Mouse (Mus musculus) brain, embryonic 14.5 days (tissue): ENCODE measurements around the gene Depp1. TPM values are rescaled to one million over a fixed set of nuclear protein-coding genes. Genes with fewer than 3 reads are reported as not detected.

Source experiments
- DNase-seq: peaks from one replicate; pipeline ENCODE4 v3.0.0-alpha.2; 2011; ENCODE audit warnings: low read depth
- CTCF ChIP-seq: fragments of 200-500 bp; IDR thresholded peaks from 2 replicates; pipeline ENCODE4 v1.5.1; 2012; ENCODE audit warnings: inconsistent platforms, mild to moderate bottlenecking, moderate library complexity, borderline replicate concordance; ENCODE audit not compliant: insufficient read depth, insufficient read length; ENCODE audit errors: extremely low read depth
- POLR2A ChIP-seq: fragments of 200-500 bp; IDR thresholded peaks from 2 replicates; pipeline ENCODE4 v1.6.1; 2012; ENCODE audit warnings: mild to moderate bottlenecking, inconsistent platforms, borderline replicate concordance; ENCODE audit not compliant: poor library complexity, insufficient read depth, insufficient read length, severe bottlenecking; ENCODE audit errors: extremely low read depth
- polyA plus RNA-seq: library from polyadenylated mRNA; depleted of rRNA; stranded (reverse); fragments of >200 nt; gene quantifications from 2 replicates; pipeline ENCODE4 v1.2.3, GENCODE M21; 2012

Depp1 gene
- polyA plus RNA-seq, 1 experiment: 3.4 TPM

- peak; percentile 31 for DNase-seq
- TF ChIP-seq CTCF (no peak), POLR2A (no peak)
Observed at GRCm38 (mm10) chr6:116635251-116636180, 14.9 kb upstream of the Depp1 start.

GRCm38 (mm10) chr6:116636581-116637235 lies 13.7 kb upstream of the Depp1 start:
- TF ChIP-seq POLR2A (no peak), CTCF (no peak)
- no peak for DNase-seq

- no peak for DNase-seq
- no peak for TF ChIP-seq POLR2A
- TF ChIP-seq CTCF: no peak
Observed at GRCm38 (mm10) chr6:116637496-116637895, 12.9 kb upstream of the Depp1 start.

GRCm38 (mm10) chr6:116638871-116639270 lies 11.5 kb upstream of the Depp1 start:
- TF ChIP-seq CTCF: no peak
- TF ChIP-seq POLR2A: no peak
- no peak for DNase-seq

GRCm38 (mm10) chr6:116639663-116640062 lies 10.7 kb upstream of the Depp1 start:
- DNase-seq: no peak
- TF ChIP-seq POLR2A (no peak), CTCF (no peak)

GRCm38 (mm10) chr6:116642942-116643341 lies 7.5 kb upstream of the Depp1 start:
- TF ChIP-seq POLR2A: no peak
- TF ChIP-seq CTCF: no peak

GRCm38 (mm10) chr6:116643881-116644280 lies 6.5 kb upstream of the Depp1 start:
- DNase-seq: no peak
- no peak for TF ChIP-seq CTCF
- TF ChIP-seq POLR2A: no peak

More at GRCm38 (mm10) chr6:116642942-116643341, 7.5 kb upstream of the Depp1 start:
- DNase-seq: no peak

GRCm38 (mm10) chr6:116644335-116644734 lies 6.1 kb upstream of the Depp1 start:
- DNase-seq: no peak
- TF ChIP-seq CTCF (no peak), POLR2A (no peak)

- no peak for TF ChIP-seq POLR2A
- no peak for TF ChIP-seq CTCF
- DNase-seq: no peak
Observed at GRCm38 (mm10) chr6:116647763-116648162, 2.6 kb upstream of the Depp1 start.

- TF ChIP-seq POLR2A (no peak), CTCF (no peak)
- no peak for DNase-seq
Observed at GRCm38 (mm10) chr6:116649811-116650210, 598 bp upstream of the Depp1 start.

GRCm38 (mm10) chr6:116651437-116652118 lies 1.2 kb downstream of the Depp1 start:
- TF ChIP-seq POLR2A (no peak), CTCF (0 out of 2 replicates have a peak, but pooled peaks have one; percentile 1)

More at GRCm38 (mm10) chr6:116651437-116652118, 1.2 kb downstream of the Depp1 start:
- DNase-seq: no peak
